Comparison of ENCODE assay signal across 15 mouse cellular contexts in genomic region chr3:144668949-144669348, GRCm38 (mm10). TPM values are rescaled to one million over a fixed set of nuclear protein-coding genes. Genes with fewer than 3 reads are reported as not detected.
A peak's percentile ranks its signal among the peaks of the same experiment; 100 is the strongest.
DNase-seq lines count a peak whose midpoint lies in the region; ATAC-seq and TF ChIP-seq lines count a peak whose summit lies in the region.
"Had no signal": no experiment of that assay in that cellular context is flagged by ENCODE, and none has a peak within 500 bp of the region (broad histone marks: within the 10 kb centered on the region; RNA-seq: fewer than 3 reads in every experiment).

No protein-coding gene starts in this region.

- no peak for TF ChIP-seq CTCF in intestine, postnatal 0 days (IDR thresholded peaks at IDR 0.05; ENCODE audit: low read depth)
- no peak for TF ChIP-seq CTCF in bone marrow, adult 2 months (IDR thresholded peaks at IDR 0.05; ENCODE audit: control insufficient read depth, insufficient read depth, low read length)

- no peaks in the 10 kb centered on the region for H3K36me3 ChIP-seq in forebrain, embryonic 16.5 days (ENCODE audit: control insufficient read depth, insufficient read depth)
- H3K36me3 ChIP-seq in forebrain, embryonic 13.5 days (ENCODE audit: poor library complexity, severe bottlenecking) = no peaks in the 10 kb centered on the region
- no peaks in the 10 kb centered on the region for H3K36me3 ChIP-seq in intestine, embryonic 14.5 days (ENCODE audit: control insufficient read depth, insufficient read depth, low read length)
- no peaks in the 10 kb centered on the region for H3K36me3 ChIP-seq in intestine, postnatal 0 days (ENCODE audit: control insufficient read depth, insufficient read depth)
- H3K36me3 ChIP-seq in macrophage (ENCODE audit: inconsistent target) = no peaks in the 10 kb centered on the region
- H3K36me3 ChIP-seq: heart, embryonic 13.5 days; limb, embryonic 12.5 days had no signal

- no peak overlapping the region for H3K4me2 ChIP-seq in forebrain, embryonic 16.5 days (ENCODE audit: low read length)
- H3K4me2 ChIP-seq in forebrain, embryonic 13.5 days = no peak overlapping the region
- no peak overlapping the region for H3K4me2 ChIP-seq in intestine, embryonic 14.5 days (ENCODE audit: low read length)
- H3K4me2 ChIP-seq in intestine, postnatal 0 days (replicated peaks; ENCODE audit: low read depth) = no peak overlapping the region
- H3K4me2 ChIP-seq: limb, embryonic 12.5 days had no signal

- no peak overlapping the region for H3K4me3 ChIP-seq in forebrain, embryonic 16.5 days (replicated peaks; ENCODE audit: low read length)
- no peak overlapping the region for H3K4me3 ChIP-seq in forebrain, embryonic 13.5 days
- no peak overlapping the region for H3K4me3 ChIP-seq in intestine, embryonic 14.5 days (ENCODE audit: low read depth, low read length)
- H3K4me3 ChIP-seq in intestine, postnatal 0 days (ENCODE audit: low read depth, low read length) = no peak overlapping the region
- H3K4me3 ChIP-seq in bone marrow, adult 2 months (replicated peaks; ENCODE audit: control insufficient read depth, low read depth, low read length) = no peak overlapping the region
- H3K4me3 ChIP-seq in macrophage (ENCODE audit: inconsistent target) = no peak overlapping the region
- H3K4me3 ChIP-seq: heart, embryonic 13.5 days; limb, embryonic 12.5 days had no signal

- DNase-seq in intestine, embryonic 14.5 days (ENCODE audit: low spot score) = peak; percentile 38
- no peak for DNase-seq in B cell, adult 2 months
- DNase-seq: adrenal gland, postnatal 10 days; cerebellum, adult 11 months; kidney, postnatal 10 days; lung, postnatal 10 days had no signal

- H3K4me1 ChIP-seq in forebrain, embryonic 16.5 days (replicated peaks; ENCODE audit: control insufficient read depth, insufficient read depth, low read length) = 0 out of 2 replicates have a peak, but pooled peaks cover 4% of the 10 kb centered on the region
- H3K4me1 ChIP-seq in forebrain, embryonic 13.5 days = no peaks in the 10 kb centered on the region
- H3K4me1 ChIP-seq in intestine, embryonic 14.5 days (replicated peaks; ENCODE audit: control insufficient read depth, insufficient read depth, low read length) = peaks cover 5% of the 10 kb centered on the region
- peaks cover 4% of the 10 kb centered on the region; the same call in 1 of the 2 replicates for H3K4me1 ChIP-seq in intestine, postnatal 0 days (replicated peaks; ENCODE audit: control insufficient read depth, insufficient read depth, low read length)
- peaks cover 6% of the 10 kb centered on the region for H3K4me1 ChIP-seq in bone marrow, adult 2 months (ENCODE audit: control insufficient read depth, insufficient read depth, low read length)

- no peak for TF ChIP-seq POLR2A in bone marrow, adult 2 months (IDR thresholded peaks at IDR 0.05; ENCODE audit: borderline replicate concordance, control insufficient read depth, low read depth, low read length)

- no peak overlapping the region for H3K9ac ChIP-seq in forebrain, embryonic 16.5 days (replicated peaks; ENCODE audit: low read depth, low read length)
- no peak overlapping the region for H3K9ac ChIP-seq in forebrain, embryonic 13.5 days
- no peak overlapping the region for H3K9ac ChIP-seq in intestine, embryonic 14.5 days (ENCODE audit: low read length)
- no peak overlapping the region for H3K9ac ChIP-seq in intestine, postnatal 0 days (ENCODE audit: low read depth, low read length)
- H3K9ac ChIP-seq: heart, embryonic 13.5 days; limb, embryonic 12.5 days had no signal

- 0 out of 2 replicates have a peak, but pooled peaks have one; percentile 36 for ATAC-seq in forebrain, embryonic 16.5 days
- no peak for ATAC-seq in forebrain, embryonic 13.5 days
- ATAC-seq in intestine, embryonic 14.5 days (replicated peaks; ENCODE audit: low FRiP score, low TSS enrichment, low read depth) = no peak
- ATAC-seq in intestine, postnatal 0 days = no peak
- ATAC-seq in megakaryocyte, adult 5-6 weeks (ENCODE audit: poor library complexity, severe bottlenecking) = no peak
- ATAC-seq: inflammation-experienced regulatory T-cells, adult 6 months had no signal

- H3K27ac ChIP-seq in forebrain, embryonic 16.5 days (ENCODE audit: low read length) = no peak overlapping the region
- no peak overlapping the region for H3K27ac ChIP-seq in forebrain, embryonic 13.5 days
- no peak overlapping the region for H3K27ac ChIP-seq in intestine, embryonic 14.5 days (ENCODE audit: low read depth)
- H3K27ac ChIP-seq in intestine, postnatal 0 days (ENCODE audit: low read depth, low read length) = no peak overlapping the region
- H3K27ac ChIP-seq in bone marrow, adult 2 months (ENCODE audit: control insufficient read depth, insufficient read depth, low read depth, low read length, poor library complexity) = peak overlapping the region; percentile 76; the same call in 1 of the 2 replicates
- H3K27ac ChIP-seq in macrophage = peak overlapping the region; percentile 32
- H3K27ac ChIP-seq: limb, embryonic 12.5 days had no signal

- no peaks in the 10 kb centered on the region for H3K9me3 ChIP-seq in forebrain, embryonic 16.5 days (ENCODE audit: control insufficient read depth, low read length)
- H3K9me3 ChIP-seq in forebrain, embryonic 13.5 days (replicated peaks) = no peaks in the 10 kb centered on the region
- no peaks in the 10 kb centered on the region for H3K9me3 ChIP-seq in intestine, embryonic 14.5 days (ENCODE audit: control insufficient read depth, low read length)
- no peaks in the 10 kb centered on the region for H3K9me3 ChIP-seq in intestine, postnatal 0 days (ENCODE audit: control insufficient read depth)
- H3K9me3 ChIP-seq: heart, embryonic 13.5 days; limb, embryonic 12.5 days had no signal

- 40% methylated on average over 2 of the region's 2 CpGs for WGBS in forebrain, embryonic 16.5 days
- 66% methylated on average over 2 of the region's 2 CpGs for WGBS in forebrain, embryonic 13.5 days
- WGBS in intestine, embryonic 14.5 days = 89% methylated on average over 2 of the region's 2 CpGs
- WGBS in intestine, postnatal 0 days = 80% methylated on average over 2 of the region's 2 CpGs
- WGBS in bone marrow, adult 2 months = 71% methylated on average over 2 of the region's 2 CpGs
- WGBS in macrophage (ENCODE audit: missing documents) = 85% methylated on average over 2 of the region's 2 CpGs

- H3K79me2 ChIP-seq in macrophage (ENCODE audit: inconsistent target) = no peaks in the 10 kb centered on the region

- no peaks in the 10 kb centered on the region for H3K27me3 ChIP-seq in forebrain, embryonic 16.5 days (replicated peaks; ENCODE audit: control insufficient read depth, insufficient read depth, low read length)
- no peaks in the 10 kb centered on the region for H3K27me3 ChIP-seq in forebrain, embryonic 13.5 days
- no peaks in the 10 kb centered on the region for H3K27me3 ChIP-seq in intestine, embryonic 14.5 days (replicated peaks; ENCODE audit: control insufficient read depth, insufficient read depth, low read length)
- H3K27me3 ChIP-seq in intestine, postnatal 0 days (replicated peaks; ENCODE audit: control insufficient read depth, insufficient read depth, low read length) = no peaks in the 10 kb centered on the region
- H3K27me3 ChIP-seq: limb, embryonic 12.5 days had no signal

RNA-seq across cellular contexts. Expression of gene Sh3glb1, which starts 51.2 kb away (rescaled TPM):
- 93.4 and 106 TPM in 2 replicates for polyA plus RNA-seq in forebrain, embryonic 16.5 days (2015; fragmentation: Nextera tagmentation; extraction: Ambion mirVana)
- 87.4 and 95.6 TPM in 2 replicates for polyA plus RNA-seq in forebrain, embryonic 13.5 days (2015; fragmentation: Nextera tagmentation; extraction: Ambion mirVana)
- 93.4 and 95.3 TPM in 2 replicates for polyA plus RNA-seq in intestine, embryonic 14.5 days (2014; fragmentation: Nextera tagmentation; extraction: Ambion mirVana)
- polyA plus RNA-seq in intestine, postnatal 0 days (2015; fragmentation: Nextera tagmentation; extraction: Ambion mirVana) = 158 and 161 TPM in 2 replicates
- polyA plus RNA-seq in bone marrow, adult 2 months (2011; ENCODE audit: insufficient read depth, insufficient read length, low replicate concordance, missing spikeins) = 115 and 118 TPM in 2 replicates
- total RNA-seq in macrophage (2018; cell fraction: chromatin; rRNA removed) = 100 to 1,000 TPM in 9 of 26 experiments, 10 to 100 TPM in 17; 50.8 to 138 (median 89.0) TPM
- total RNA-seq in macrophage (2018; cell fraction: cytosol; rRNA removed) = 100 to 1,000 TPM; 324 to 512 (median 380) TPM
- total RNA-seq in macrophage (2018; cell fraction: nucleus; rRNA removed) = 100 to 1,000 TPM in 21 of 26 experiments, 10 to 100 TPM in 5; 77.4 to 176 (median 127) TPM
- polyA plus RNA-seq in macrophage (2018) = 204 to 482 TPM (median 327 TPM) in 3 replicates
- total RNA-seq in megakaryocyte, adult 5-6 weeks (2015) = 255 and 267 TPM in 2 replicates
- total RNA-seq in megakaryocyte, adult 5-6 weeks (2017) = 110 TPM in 2 replicates

Comparison
In these comparisons a context has a peak if more than half of its experiments do, and no peak if none do; other contexts are left out.
1. H3K27ac ChIP-seq: peak in bone marrow, adult 2 months (single experiment) and macrophage (single experiment); none in forebrain, embryonic 16.5 days (single experiment), forebrain, embryonic 13.5 days (single experiment), intestine, embryonic 14.5 days (single experiment) and intestine, postnatal 0 days (single experiment).